Mouse (Mus musculus) kidney, embryonic 15.5 days (tissue): Measurements from ENCODE around the gene Olfr1178. TPM values are rescaled to one million over a fixed set of nuclear protein-coding genes. Genes with fewer than 3 reads are reported as not detected.

Source experiments
- ATAC-seq: fragments of 200-750 bp; cut with Nextera tagmentation; replicated peaks from 2 replicates; pipeline ENCODE4 v1.8.0; 2017; ENCODE audit warnings: moderate TSS enrichment; ENCODE audit not compliant: low FRiP score
- H3K27ac ChIP-seq: fragments of 300-500 bp; sonication (generic); 2 replicates; pipeline ENCODE4 v1.5.1; 2015; ENCODE audit warnings: mild to moderate bottlenecking, inconsistent platforms
- H3K27me3 ChIP-seq: fragments of 300-500 bp; sonication (generic); 2 replicates; pipeline ENCODE4 v1.6.1; 2015; ENCODE audit warnings: inconsistent platforms
- H3K36me3 ChIP-seq: fragments of 300-500 bp; sonication (generic); 2 replicates; pipeline ENCODE4 v1.6.1; 2015; ENCODE audit warnings: inconsistent platforms
- H3K4me1 ChIP-seq: fragments of 300-500 bp; sonication (generic); 2 replicates; pipeline ENCODE4 v1.6.1; 2015; ENCODE audit warnings: inconsistent platforms
- H3K4me2 ChIP-seq: fragments of 300-500 bp; sonication (generic); 2 replicates; pipeline ENCODE4 v1.6.1; 2015; ENCODE audit warnings: moderate library complexity, mild to moderate bottlenecking, inconsistent platforms
- H3K4me3 ChIP-seq: fragments of 300-500 bp; sonication (generic); replicated peaks from 2 replicates; pipeline ENCODE4 v1.5.1; 2015; ENCODE audit warnings: mild to moderate bottlenecking, inconsistent platforms
- H3K9ac ChIP-seq: fragments of 300-500 bp; sonication (generic); 2 replicates; pipeline ENCODE4 v1.6.1; 2015; ENCODE audit warnings: mild to moderate bottlenecking, inconsistent platforms
- H3K9me3 ChIP-seq: fragments of 300-500 bp; sonication (generic); replicated peaks from 2 replicates; pipeline ENCODE4 v1.6.1; 2016; ENCODE audit warnings: inconsistent platforms
- WGBS: fragments of 180-500 bp; shearing (Covaris S2); methylation state at CpG from one replicate; pipeline ENCODE4 v1.1.7; 2015; ENCODE audit warnings: mixed read lengths; 5-methylcytosine and 5-hydroxymethylcytosine counted together
- polyA plus RNA-seq: library from polyadenylated mRNA; unstranded; fragments of >200 nt; fragmentation: Nextera tagmentation; extraction: Ambion mirVana; gene quantifications from 2 replicates; pipeline ENCODE4 v1.2.1, GENCODE M21; 2015

The Olfr1178 gene
- polyA plus RNA-seq, result not detected in 2 replicates

DNA sequence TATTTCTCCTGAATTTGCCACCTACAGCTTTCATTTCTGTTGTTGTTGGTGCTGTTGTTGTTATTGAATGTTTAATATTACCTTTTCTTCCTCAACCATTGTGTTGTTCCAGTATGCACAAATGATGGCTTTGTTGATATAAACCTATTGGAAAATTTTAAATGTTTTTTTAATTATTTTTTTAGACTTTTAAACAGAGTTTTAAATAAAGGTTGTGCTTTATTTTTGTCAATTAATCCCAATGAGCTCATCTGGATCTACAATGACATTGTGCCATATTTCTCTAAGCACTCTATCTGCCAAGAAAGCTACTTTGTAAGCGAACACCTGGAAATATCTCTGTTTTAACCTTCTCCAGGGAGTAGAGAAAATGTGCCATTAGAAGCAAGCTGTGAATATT is at the start of gene Olfr1178:
Gene Olfr1178 (plus strand): TSS at position 301 of the 400 bp plus-strand sequence.
- WGBS, result 82% methylated on average over 1 of the region's 1 CpGs
- no peak within 1 kb of the TSS for H3K4me3 ChIP-seq
- no peaks in the 10 kb centered on the region for H3K4me1 ChIP-seq
- no peak for ATAC-seq
- no peak within 1 kb of the TSS for H3K27ac ChIP-seq
- no peak within 1 kb of the TSS for H3K9ac ChIP-seq
- H3K4me2 ChIP-seq, result no peak within 1 kb of the TSS
- H3K36me3 ChIP-seq, result no peaks in the 10 kb centered on the region
- H3K27me3 ChIP-seq, result no peaks in the 10 kb centered on the region
- H3K9me3 ChIP-seq, result no peaks in the 10 kb centered on the region

DNA sequence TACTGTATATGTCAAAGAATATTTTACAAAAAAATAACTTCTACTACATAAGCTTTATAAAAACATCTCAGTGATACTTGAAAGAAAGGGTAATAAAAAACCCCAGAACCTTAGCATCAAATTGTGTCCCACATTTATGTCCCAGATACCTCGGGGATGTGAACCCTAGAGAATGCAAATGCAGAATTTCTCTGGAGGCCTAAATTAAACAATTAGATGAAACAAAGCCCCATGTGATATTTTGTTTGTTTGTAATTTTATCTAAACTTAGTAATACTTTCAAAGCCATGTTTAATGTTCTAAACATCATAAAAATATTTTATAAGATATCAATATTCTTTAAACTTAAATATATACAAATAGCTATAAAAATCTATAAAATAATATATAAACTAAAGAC is 40.5 kb upstream of the Olfr1178 start, which contains the start of gene Olfr1177-ps:
Gene Olfr1177-ps (minus strand): TSS at position 101 of the 400 bp plus-strand sequence.
- Histone ChIP-seq H3K36me3 (no peaks in the 10 kb centered on the region), H3K4me2 (no peak within 1 kb of the TSS), H3K27ac (no peak within 1 kb of the TSS), H3K9me3 (no peaks in the 10 kb centered on the region), H3K27me3 (no peaks in the 10 kb centered on the region), H3K4me3 (no peak within 1 kb of the TSS), H3K9ac (no peak within 1 kb of the TSS), H3K4me1 (no peaks in the 10 kb centered on the region)
- ATAC-seq, result no peak
- WGBS, result 76% methylated on average over 1 of the region's 1 CpGs

DNA sequence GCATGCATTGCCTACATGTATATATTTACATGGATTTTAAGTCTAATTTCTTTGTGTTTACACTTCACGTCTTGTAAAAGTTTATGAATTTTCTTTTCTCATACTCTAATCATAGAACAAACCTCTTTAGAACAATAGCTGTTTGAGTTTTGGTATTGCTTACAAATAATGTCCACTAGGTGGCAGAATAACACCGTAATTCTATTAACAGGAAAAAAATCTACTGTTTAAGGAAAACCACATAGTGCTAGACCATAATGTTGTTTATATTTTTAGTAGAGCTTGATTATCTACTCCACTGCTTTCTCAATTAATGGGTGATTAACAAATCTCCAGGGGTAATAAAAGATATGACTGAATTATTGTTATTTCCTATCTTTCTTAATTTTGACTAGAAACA is 30.6 kb upstream of the Olfr1178 start:
- no peak overlapping the region for H3K4me2 ChIP-seq
- no peaks in the 10 kb centered on the region for H3K9me3 ChIP-seq
- no peak overlapping the region for H3K9ac ChIP-seq
- H3K4me1 ChIP-seq, result no peaks in the 10 kb centered on the region
- H3K27ac ChIP-seq, result no peak overlapping the region
- ATAC-seq, result no peak
- WGBS, result 3% methylated on average over 2 of the region's 2 CpGs
- no peaks in the 10 kb centered on the region for H3K27me3 ChIP-seq
- H3K36me3 ChIP-seq, result no peaks in the 10 kb centered on the region
- H3K4me3 ChIP-seq, result no peak overlapping the region

DNA sequence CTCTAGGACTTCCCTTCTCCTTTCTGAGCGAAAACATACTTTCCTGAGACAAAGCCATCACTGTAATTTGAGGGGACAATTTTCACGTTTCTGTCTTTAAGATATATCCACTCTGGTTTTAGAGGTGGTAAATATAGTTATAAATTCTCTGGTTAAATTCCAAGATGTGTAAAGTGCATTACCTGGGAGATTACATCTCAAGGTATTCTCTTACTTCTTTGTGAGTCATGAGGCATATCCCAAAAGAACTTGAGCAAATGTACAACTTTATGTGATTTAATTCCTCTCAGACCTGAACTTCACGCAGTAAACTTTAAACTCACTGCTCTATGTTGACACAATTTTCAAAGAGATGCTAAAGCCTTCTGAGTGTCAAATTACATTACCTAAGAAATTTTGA is 19.5 kb downstream of the Olfr1178 start, which contains the start of gene Olfr1179:
Gene Olfr1179 (minus strand): TSS at position 101 of the 400 bp plus-strand sequence.
- Histone ChIP-seq H3K27ac (no peak within 1 kb of the TSS), H3K36me3 (no peaks in the 10 kb centered on the region), H3K9me3 (no peaks in the 10 kb centered on the region), H3K27me3 (no peaks in the 10 kb centered on the region), H3K4me1 (no peaks in the 10 kb centered on the region), H3K4me2 (no peak within 1 kb of the TSS), H3K4me3 (no peak within 1 kb of the TSS), H3K9ac (no peak within 1 kb of the TSS)
- 82% methylated on average over 3 of the region's 3 CpGs for WGBS
- ATAC-seq, result no peak

DNA sequence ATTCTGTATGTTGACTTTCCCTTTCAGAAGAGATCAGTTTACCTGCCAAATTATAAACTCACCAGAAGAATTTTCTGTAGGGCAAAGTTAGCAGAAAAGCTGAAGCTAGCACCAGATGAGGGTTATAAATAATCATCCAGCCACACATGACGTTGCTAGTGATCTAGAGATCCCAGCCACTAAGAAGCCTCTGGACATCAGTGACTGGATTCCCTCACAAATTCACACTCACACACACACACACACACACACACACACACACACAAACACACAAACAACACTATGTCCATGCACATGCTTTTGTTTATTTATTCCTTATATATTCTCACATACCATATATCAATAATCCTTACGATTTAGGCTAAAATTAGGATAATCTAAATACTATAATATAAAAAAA is 32.2 kb downstream of the Olfr1178 start, which contains the start of gene Olfr1180:
Gene Olfr1180 (minus strand): TSS at position 101 of the 400 bp plus-strand sequence.
- Histone ChIP-seq H3K4me2 (no peak within 1 kb of the TSS), H3K9me3 (no peaks in the 10 kb centered on the region), H3K27me3 (no peaks in the 10 kb centered on the region), H3K4me3 (no peak within 1 kb of the TSS), H3K36me3 (no peaks in the 10 kb centered on the region), H3K9ac (no peak within 1 kb of the TSS), H3K27ac (no peak within 1 kb of the TSS), H3K4me1 (no peaks in the 10 kb centered on the region)
- no peak for ATAC-seq
- WGBS, result 66% methylated on average over 2 of the region's 2 CpGs

DNA sequence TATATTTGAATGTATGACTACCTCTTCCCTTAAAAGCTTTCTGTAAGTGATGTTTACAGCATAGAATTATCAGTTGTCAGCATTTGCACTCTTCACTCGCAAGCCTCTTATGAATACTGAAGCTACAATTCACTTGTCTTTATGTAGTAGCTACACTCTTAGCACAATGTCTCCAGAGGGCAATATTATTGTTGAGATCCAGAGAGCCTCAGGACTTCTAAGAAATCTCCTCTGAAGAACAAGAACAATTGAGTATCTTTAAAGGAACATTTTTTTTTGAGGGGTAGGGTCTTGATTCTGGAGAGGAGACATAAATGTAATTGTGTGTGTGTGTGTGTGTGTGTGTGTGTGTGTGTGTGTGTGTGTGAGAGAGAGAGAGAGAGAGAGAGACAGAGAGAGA is 39.2 kb downstream of the Olfr1178 start, which contains the start of gene Olfr1181:
Gene Olfr1181 (minus strand): TSS at position 101 of the 400 bp plus-strand sequence.
- WGBS, result 97% methylated on average over 1 of the region's 1 CpGs
- Histone ChIP-seq H3K27me3 (no peaks in the 10 kb centered on the region), H3K4me3 (no peak within 1 kb of the TSS), H3K4me1 (no peaks in the 10 kb centered on the region), H3K9ac (no peak within 1 kb of the TSS), H3K36me3 (no peaks in the 10 kb centered on the region), H3K9me3 (no peaks in the 10 kb centered on the region), H3K27ac (no peak within 1 kb of the TSS), H3K4me2 (no peak within 1 kb of the TSS)
- ATAC-seq, result no peak

DNA sequence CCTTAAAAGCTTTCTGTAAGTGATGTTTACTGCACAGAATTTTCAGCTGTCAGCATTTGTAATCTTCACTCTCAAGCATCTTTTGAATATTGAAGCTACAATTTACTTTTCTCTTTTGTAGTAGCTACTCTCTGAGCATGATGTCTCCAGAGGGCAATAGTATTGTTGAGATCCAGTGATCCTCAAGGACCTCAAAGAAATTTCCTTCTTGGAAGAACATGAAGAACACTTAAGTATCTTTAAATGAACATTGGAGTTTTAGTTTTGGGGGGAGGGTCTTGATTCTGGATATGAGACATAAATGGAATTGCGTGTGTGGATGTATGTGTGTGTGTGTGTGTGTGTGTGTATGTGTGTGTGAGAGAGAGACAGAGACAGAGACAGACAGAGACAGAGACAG is 62.2 kb downstream of the Olfr1178 start, which contains the start of gene Gm13757:
Gene Gm13757 (minus strand): TSS at position 101 of the 400 bp plus-strand sequence.
- no peak within 1 kb of the TSS for H3K4me3 ChIP-seq
- ATAC-seq, result no peak
- 96% methylated on average over 1 of the region's 1 CpGs for WGBS

More for the DNA sequence above, 62.2 kb downstream of the Olfr1178 start, which contains the start of gene Gm13757:
- H3K27ac ChIP-seq, result no peak within 1 kb of the TSS
- H3K27me3 ChIP-seq, result no peaks in the 10 kb centered on the region
- no peaks in the 10 kb centered on the region for H3K4me1 ChIP-seq
- H3K9ac ChIP-seq, result no peak within 1 kb of the TSS
- H3K4me2 ChIP-seq, result no peak within 1 kb of the TSS
- H3K36me3 ChIP-seq, result no peaks in the 10 kb centered on the region
- no peaks in the 10 kb centered on the region for H3K9me3 ChIP-seq

Other genes with a start within 250 kb of the Olfr1178 start
- not detected in 2 replicates for gene Olfr1167, start 231.9 kb upstream of the Olfr1178 start, polyA plus RNA-seq
- not detected in 2 replicates for gene Olfr1168, start 205.2 kb upstream of the Olfr1178 start, polyA plus RNA-seq
- gene Olfr1170, start 158.7 kb upstream of the Olfr1178 start, polyA plus RNA-seq, result not detected in 2 replicates
- not detected in 2 replicates for gene Olfr1173, start 107.2 kb upstream of the Olfr1178 start, polyA plus RNA-seq
- gene Olfr1174-ps, start 71.9 kb upstream of the Olfr1178 start, polyA plus RNA-seq, result not detected in 2 replicates
- gene Olfr1175-ps, start 59.8 kb upstream of the Olfr1178 start, polyA plus RNA-seq, result not detected in 2 replicates
- gene Olfr1176, start 50.3 kb upstream of the Olfr1178 start, polyA plus RNA-seq, result not detected in 2 replicates
- gene Olfr1177-ps, start 40.6 kb upstream of the Olfr1178 start, polyA plus RNA-seq, result not detected in 2 replicates
- not detected in 2 replicates for gene Olfr1179, start 19.4 kb downstream of the Olfr1178 start, polyA plus RNA-seq
- not detected in 2 replicates for gene Olfr1180, start 32.1 kb downstream of the Olfr1178 start, polyA plus RNA-seq
- not detected in 2 replicates for gene Olfr1181, start 39.1 kb downstream of the Olfr1178 start, polyA plus RNA-seq
- not detected in 2 replicates for gene Gm13757, start 62.1 kb downstream of the Olfr1178 start, polyA plus RNA-seq
- gene Olfr1183, start 67.8 kb downstream of the Olfr1178 start, polyA plus RNA-seq, result not detected in 2 replicates
- not detected in 2 replicates for gene Olfr1184, start 96.5 kb downstream of the Olfr1178 start, polyA plus RNA-seq
- gene Olfr1185-ps1, start 106.3 kb downstream of the Olfr1178 start, polyA plus RNA-seq, result not detected in 2 replicates
- not detected in 2 replicates for gene Olfr1186, start 131.5 kb downstream of the Olfr1178 start, polyA plus RNA-seq
- gene Olfr1188, start 169.9 kb downstream of the Olfr1178 start, polyA plus RNA-seq, result not detected in 2 replicates
- not detected in 2 replicates for gene Olfr1189, start 199.4 kb downstream of the Olfr1178 start, polyA plus RNA-seq